Mouse (Mus musculus): ENCODE results near the gene Prpf38b.

DNA sequence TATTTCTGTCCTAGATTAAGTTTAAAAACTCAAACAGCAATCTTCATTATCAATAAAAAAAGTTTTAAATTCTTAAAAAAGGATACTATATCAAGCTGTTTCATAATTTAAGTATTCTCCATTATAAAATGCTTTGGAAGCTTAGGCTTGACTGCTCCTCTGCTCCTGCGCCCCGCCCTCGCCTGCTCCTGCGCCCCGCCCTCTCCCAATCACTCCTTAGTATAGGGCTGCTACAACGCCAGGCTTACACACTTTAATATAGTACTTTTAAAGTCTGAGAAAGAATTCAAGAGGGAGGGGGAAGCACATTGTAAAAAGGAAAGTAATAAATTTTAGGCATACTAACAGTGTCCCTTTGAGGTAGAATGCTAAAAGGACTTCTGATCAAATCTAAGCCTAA is 8.6 kb downstream of the Prpf38b start:
- TF ChIP-seq POLR2A (IDR thresholded peaks at IDR 0.05; ENCODE audit: low read depth, low read length) = no peak
- TF ChIP-seq CTCF (IDR thresholded peaks at IDR 0.05; ENCODE audit: borderline replicate concordance, insufficient read depth, low read length) = no peak
